Mouse (Mus musculus) liver, adult 2 months (tissue): Measurements from ENCODE around the gene Gkn3. TPM values are rescaled to one million over a fixed set of nuclear protein-coding genes. Genes with fewer than 3 reads are reported as not detected.

Experiments used
- DNase-seq: peaks from one replicate; pipeline ENCODE4 v3.0.0-alpha.2; 2011; ENCODE audit warnings: low read depth, low spot score; ENCODE audit errors: extremely low read depth
- H3K27ac ChIP-seq: fragments of 200-500 bp; replicated peaks from 2 replicates; pipeline ENCODE4 v1.5.1; 2012; ENCODE audit warnings: low read depth, mild to moderate bottlenecking, control low read depth, inconsistent platforms, low read length; ENCODE audit not compliant: insufficient read depth
- H3K27me3 ChIP-seq: fragments of 200-500 bp; 2 replicates; pipeline ENCODE4 v1.6.1; 2012; ENCODE audit warnings: mild to moderate bottlenecking, moderate library complexity, low read length, inconsistent platforms; ENCODE audit not compliant: control insufficient read depth, insufficient read depth
- H3K36me3 ChIP-seq: fragments of 200-500 bp; 2 replicates; pipeline ENCODE4 v1.6.1; 2012; ENCODE audit warnings: low read length, inconsistent platforms; ENCODE audit not compliant: control insufficient read depth, insufficient read depth
- H3K4me1 ChIP-seq: fragments of 200-500 bp; 2 replicates; pipeline ENCODE4 v1.6.1; 2011; ENCODE audit warnings: low read length; ENCODE audit not compliant: control insufficient read depth, insufficient read depth
- H3K4me3 ChIP-seq: fragments of 200-500 bp; 2 replicates; pipeline ENCODE4 v1.5.1; 2011; ENCODE audit warnings: low read depth, mild to moderate bottlenecking, control low read depth, low read length, moderate library complexity; ENCODE audit not compliant: insufficient read depth
- H3K79me2 ChIP-seq: fragments of 200-500 bp; 2 replicates; pipeline ENCODE4 v1.6.1; 2012; ENCODE audit warnings: inconsistent platforms, mild to moderate bottlenecking, low read length, moderate library complexity; ENCODE audit not compliant: control insufficient read depth, insufficient read depth
- H3K9ac ChIP-seq: fragments of 200-500 bp; 2 replicates; pipeline ENCODE4 v1.6.1; 2012; ENCODE audit warnings: low read depth, mild to moderate bottlenecking, control low read depth, inconsistent platforms, low read length
- CTCF ChIP-seq: fragments of 200-500 bp; IDR thresholded peaks from 2 replicates; pipeline ENCODE4 v1.5.1; 2011; ENCODE audit warnings: low read depth, low read length, control low read depth
- POLR2A ChIP-seq: fragments of 200-500 bp; IDR thresholded peaks from 2 replicates; pipeline ENCODE4 v1.6.1; 2011; ENCODE audit warnings: low read length, control low read depth; ENCODE audit not compliant: insufficient read depth; ENCODE audit errors: extremely low read depth
- WGBS: fragments of 180-500 bp; shearing (Covaris S2); methylation state at CpG from one replicate; pipeline ENCODE4 v1.1.7; 2018; 5-methylcytosine and 5-hydroxymethylcytosine counted together
- polyA plus RNA-seq: library from polyadenylated mRNA; depleted of rRNA; stranded (reverse); fragments of >200 nt; gene quantifications from 2 replicates; pipeline ENCODE4 v1.2.3, GENCODE M21; 2012
- total RNA-seq: library from RNA; depleted of rRNA; stranded (reverse); fragments of >200 nt; gene quantifications from 2 replicates; pipeline ENCODE4 v1.2.3, GENCODE M21; 2014

Gene Gkn3
- total and polyA plus RNA-seq, 2 experiments, result not detected

- H3K4me1 ChIP-seq, result peaks cover 4% of the 10 kb centered on the region
- no peak overlapping the region for H3K27ac ChIP-seq
- no peak overlapping the region for H3K9ac ChIP-seq
- no peak for DNase-seq
- no peak overlapping the region for H3K4me3 ChIP-seq
- H3K79me2 ChIP-seq, result no peaks in the 10 kb centered on the region
- H3K27me3 ChIP-seq, result no peaks in the 10 kb centered on the region
- TF ChIP-seq POLR2A, result no peak
- TF ChIP-seq CTCF, result no peak
- WGBS, result 89% methylated on average over 9 of the region's 9 CpGs
- H3K36me3 ChIP-seq, result no peaks in the 10 kb centered on the region
Observed at GRCm38 (mm10) chr6:87394783-87395182, 6.0 kb upstream of the Gkn3 start.

- 43% methylated on average over 8 of the region's 8 CpGs for WGBS
- H3K79me2 ChIP-seq, result no peaks in the 10 kb centered on the region
- no peak overlapping the region for H3K9ac ChIP-seq
- DNase-seq, result no peak
- no peak for TF ChIP-seq POLR2A
- no peak for TF ChIP-seq CTCF
- no peaks in the 10 kb centered on the region for H3K27me3 ChIP-seq
- H3K4me3 ChIP-seq, result no peak overlapping the region
- no peaks in the 10 kb centered on the region for H3K36me3 ChIP-seq
- H3K27ac ChIP-seq, result no peak overlapping the region
- H3K4me1 ChIP-seq, result peaks cover 9% of the 10 kb centered on the region
Observed at GRCm38 (mm10) chr6:87393466-87394205, 4.9 kb upstream of the Gkn3 start.

GRCm38 (mm10) chr6:87389455-87389989, 787 bp upstream of the Gkn3 start:
- Histone ChIP-seq H3K4me3 (no peak overlapping the region), H3K4me1 (peaks cover 9% of the 10 kb centered on the region), H3K9ac (no peak overlapping the region), H3K36me3 (no peaks in the 10 kb centered on the region), H3K27ac (no peak overlapping the region), H3K79me2 (no peaks in the 10 kb centered on the region), H3K27me3 (no peaks in the 10 kb centered on the region)
- WGBS, result 12% methylated on average over 5 of the region's 5 CpGs
- DNase-seq, result peak; percentile 68
- TF ChIP-seq POLR2A (no peak), CTCF (no peak)

- no peak for DNase-seq
- WGBS, result 83% methylated on average over 10 of the region's 10 CpGs
- Histone ChIP-seq H3K9ac (no peak overlapping the region), H3K27me3 (no peaks in the 10 kb centered on the region), H3K4me1 (peaks cover 7% of the 10 kb centered on the region), H3K4me3 (no peak overlapping the region), H3K36me3 (no peaks in the 10 kb centered on the region), H3K27ac (no peak overlapping the region), H3K79me2 (no peaks in the 10 kb centered on the region)
- TF ChIP-seq POLR2A (no peak), CTCF (no peak)
Observed at GRCm38 (mm10) chr6:87386681-87387080, 2.1 kb downstream of the Gkn3 start.

- WGBS, result 14% methylated on average over 7 of the region's 7 CpGs
- Histone ChIP-seq H3K4me1 (peaks cover 7% of the 10 kb centered on the region), H3K9ac (no peak overlapping the region), H3K36me3 (no peaks in the 10 kb centered on the region), H3K27ac (no peak overlapping the region), H3K79me2 (no peaks in the 10 kb centered on the region), H3K27me3 (no peaks in the 10 kb centered on the region), H3K4me3 (no peak overlapping the region)
- TF ChIP-seq POLR2A (no peak), CTCF (peak; percentile 61)
- DNase-seq, result peak; percentile 34
Observed at GRCm38 (mm10) chr6:87386203-87386602, 2.5 kb downstream of the Gkn3 start.

GRCm38 (mm10) chr6:87384761-87385160, 4.0 kb downstream of the Gkn3 start:
- 25% methylated on average over 6 of the region's 6 CpGs for WGBS
- Histone ChIP-seq H3K27ac (no peak overlapping the region), H3K4me1 (peaks cover 5% of the 10 kb centered on the region; the same call in 1 of the 2 replicates), H3K36me3 (no peaks in the 10 kb centered on the region), H3K27me3 (no peaks in the 10 kb centered on the region), H3K79me2 (no peaks in the 10 kb centered on the region), H3K4me3 (no peak overlapping the region), H3K9ac (no peak overlapping the region)
- TF ChIP-seq POLR2A, result no peak
- TF ChIP-seq CTCF, result no peak
- DNase-seq, result no peak
